Mouse (Mus musculus) T-cell, adult 66 days (primary cell): ENCODE results near the gene 2210016F16Rik. TPM values are rescaled to one million over a fixed set of nuclear protein-coding genes. Genes with fewer than 3 reads are reported as not detected.

ENCODE experiments used
- total RNA-seq, 2 experiments: library from RNA; stranded (reverse); gene quantifications; 3 replicates in 1 of 2; 4 replicates in 1 of 2; pipeline ENCODE4 v1.2.4; 2023

Gene 2210016F16Rik
- total RNA-seq, result 10 to 100 TPM; 21.0 to 25.9 TPM

DNA sequence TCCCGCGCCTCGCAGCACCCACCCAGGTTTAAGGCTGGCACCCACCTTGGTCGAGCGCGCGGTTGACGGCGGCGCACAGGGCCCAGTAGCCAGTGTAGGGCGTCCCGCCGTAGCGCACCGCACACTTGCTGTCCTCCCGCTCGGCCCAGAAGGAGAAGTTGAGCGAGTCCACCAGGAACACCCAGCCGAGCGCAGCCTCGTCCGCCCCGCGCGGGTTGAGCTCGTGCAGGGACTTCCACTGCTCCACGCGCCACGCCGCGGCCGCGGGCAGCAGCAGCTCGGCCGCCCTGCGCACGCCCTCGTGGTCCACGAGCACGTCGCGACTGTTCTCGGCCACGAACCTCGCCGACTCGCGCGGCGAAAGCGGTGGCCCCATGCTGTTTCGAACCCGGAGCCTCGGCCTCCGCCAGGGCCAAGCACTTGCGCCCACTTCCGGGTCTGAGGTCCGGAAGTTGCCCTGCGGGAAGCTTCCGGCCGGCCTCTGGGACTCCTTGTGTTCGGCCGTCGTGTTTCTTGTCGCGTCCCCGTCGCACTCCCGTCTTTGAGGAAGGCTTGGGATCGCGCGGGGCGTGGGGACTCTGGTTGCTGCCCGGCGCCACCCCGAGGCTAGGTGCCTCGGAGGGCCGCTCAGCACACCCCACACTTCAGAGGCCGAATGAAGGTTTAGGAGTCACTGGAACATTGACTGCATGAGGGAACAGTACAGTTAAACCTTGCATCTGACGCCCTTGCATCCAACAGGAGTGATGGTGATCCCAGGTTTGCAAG, at the start of gene 2210016F16Rik:
Gene 2210016F16Rik (minus strand): TSS at position 447 of the 768 bp plus-strand sequence.

DNA sequence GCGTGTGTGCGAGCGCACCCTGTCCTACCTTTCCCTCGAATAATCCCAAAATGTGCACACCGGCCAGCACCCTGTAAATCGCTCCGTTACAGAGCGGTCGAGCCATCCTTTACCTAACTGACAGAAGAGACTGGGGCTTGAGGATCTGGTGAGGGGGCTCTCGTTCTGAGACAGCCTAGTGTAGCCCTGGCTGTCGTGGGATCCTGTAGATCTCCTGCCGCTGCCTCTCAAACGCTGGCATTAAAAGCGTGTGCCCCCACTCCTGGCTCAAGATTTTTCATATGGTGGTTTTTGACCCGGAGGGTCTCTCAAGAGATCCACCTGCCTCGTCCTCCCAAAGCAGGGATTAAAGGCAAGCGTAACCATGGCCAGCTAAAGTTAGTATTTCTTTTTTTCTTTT, 18.2 kb upstream of the 2210016F16Rik start, which contains the start of gene Hnrnpk:
Gene Hnrnpk (minus strand): TSS at position 101 of the 400 bp plus-strand sequence.

GRCm38 (mm10) chr13:58402003-58402743, 17.1 kb upstream of the 2210016F16Rik start, which contains the start of gene Rmi1:
Gene Rmi1, plus strand, starts transcription at chr13:58402248.

DNA sequence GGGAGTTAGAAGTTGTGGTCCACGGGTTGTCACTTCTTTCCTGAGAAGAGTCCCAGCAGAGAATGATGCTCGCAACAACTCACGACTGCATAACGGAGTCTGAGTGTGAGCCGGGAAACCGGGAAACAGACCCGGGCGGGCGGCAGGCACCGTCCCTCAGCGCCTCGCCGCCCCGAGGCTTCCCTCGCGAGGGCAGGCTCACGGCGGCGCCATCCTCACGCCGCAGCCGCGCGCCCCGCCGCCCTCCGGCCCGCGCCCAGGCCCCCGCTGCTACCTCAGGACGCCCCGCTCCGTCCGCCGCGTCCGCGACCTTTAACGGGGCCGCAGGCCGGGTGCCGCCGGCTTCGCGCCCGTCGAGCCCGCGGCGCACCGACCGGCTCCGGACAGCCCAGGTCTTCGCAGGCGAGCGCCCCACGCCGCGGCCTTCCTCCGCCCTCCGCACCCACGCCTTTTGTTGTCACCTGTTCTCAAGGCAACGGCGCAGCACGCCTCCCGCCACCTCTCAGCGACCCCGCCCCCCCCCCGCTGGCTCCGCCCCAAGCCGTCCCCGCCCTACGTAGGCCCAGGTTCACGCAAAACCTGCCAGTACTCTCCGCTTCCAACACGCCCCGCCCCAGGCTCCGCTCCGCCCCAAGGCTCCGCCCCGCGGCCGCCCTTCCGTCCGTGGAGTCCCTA, 26.3 kb downstream of the 2210016F16Rik start, which contains the start of gene Kif27:
Gene Kif27 (minus strand): TSS at position 494 of the 675 bp plus-strand sequence.

Other genes with a start within 250 kb of the 2210016F16Rik start
- gene Idnk, start 227.6 kb downstream of the 2210016F16Rik start, total RNA-seq, result 100 to 1,000 TPM; 109 to 129 TPM
- 10 to 100 TPM; 81.0 to 84.8 TPM for gene Ubqln1, start 169.6 kb downstream of the 2210016F16Rik start, total RNA-seq
- 1 to 10 TPM in 1 of 2 experiments, under 1 TPM in 1; 0.84 to 1.5 TPM for gene Gkap1, start 109.5 kb downstream of the 2210016F16Rik start, total RNA-seq
- gene Kif27, start 26.1 kb downstream of the 2210016F16Rik start, total RNA-seq, result not detected
- gene Rmi1, start 17.0 kb upstream of the 2210016F16Rik start, total RNA-seq, result 10 to 100 TPM; 29.3 to 32.0 TPM
- 1,000 to 10,000 TPM; 1,088 to 1,105 TPM for gene Hnrnpk, start 18.1 kb upstream of the 2210016F16Rik start, total RNA-seq
- not detected for gene Slc28a3, start 225.7 kb upstream of the 2210016F16Rik start, total RNA-seq